9 mouse cellular contexts compared by ENCODE assay signal in the genomic region with DNA sequence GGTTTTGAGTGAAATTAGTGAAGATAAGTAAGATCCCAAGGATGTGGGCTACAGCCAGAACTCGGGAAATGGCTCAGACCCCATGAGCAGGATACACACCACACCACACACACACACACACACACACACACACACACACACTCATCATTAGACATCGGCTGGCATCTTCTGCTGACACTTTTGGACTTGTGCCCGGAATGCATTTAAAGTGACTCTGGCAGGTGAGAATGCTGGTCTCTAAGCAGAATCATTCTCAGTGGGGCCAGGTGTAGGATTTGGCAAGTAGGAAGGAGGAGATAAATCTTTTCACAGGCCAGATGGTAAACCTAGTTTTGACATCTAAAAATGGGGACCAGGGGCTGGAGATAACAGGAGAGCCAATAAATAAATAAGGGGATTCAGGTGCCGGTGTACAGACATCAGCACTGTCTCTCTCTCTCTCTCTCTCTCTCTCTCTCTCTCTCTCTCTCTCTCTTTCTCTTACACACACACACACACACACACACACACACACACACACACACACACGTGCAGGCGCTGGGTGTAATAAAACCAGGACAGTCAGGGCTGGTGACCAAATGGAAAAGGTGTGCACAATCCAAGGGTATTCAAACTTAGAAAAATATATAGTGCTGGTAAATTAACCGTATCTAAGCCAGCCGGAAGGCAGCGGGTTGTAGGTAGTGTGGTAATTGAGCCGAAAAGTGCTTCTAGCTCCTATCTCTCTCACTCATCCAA. TPM values are rescaled to one million over a fixed set of nuclear protein-coding genes. Genes with fewer than 3 reads are reported as not detected.
DNase-seq lines count a peak whose midpoint lies in the region; ATAC-seq and TF ChIP-seq lines count a peak whose summit lies in the region.
"Had no signal": no experiment of that assay in that cellular context is flagged by ENCODE, and none has a peak within 500 bp of the region (broad histone marks: within the 10 kb centered on the region; RNA-seq: fewer than 3 reads in every experiment).

No protein-coding gene starts in this region.

- H3K9me3 ChIP-seq in heart, embryonic 12.5 days (replicated peaks) = no peaks in the 10 kb centered on the region
- no peaks in the 10 kb centered on the region for H3K9me3 ChIP-seq in ES-Bruce4 (replicated peaks; ENCODE audit: control insufficient read depth, insufficient read depth, low read length, poor library complexity, severe bottlenecking)
- H3K9me3 ChIP-seq in forebrain, embryonic 10.5 days = no peaks in the 10 kb centered on the region
- H3K9me3 ChIP-seq in limb, embryonic 15.5 days = no peaks in the 10 kb centered on the region

- H3K9ac ChIP-seq in heart, embryonic 12.5 days = no peak overlapping the region
- H3K9ac ChIP-seq in ES-Bruce4 (ENCODE audit: low read depth, poor library complexity, severe bottlenecking) = peak overlapping the region; percentile 14; the same call in 1 of the 2 replicates
- H3K9ac ChIP-seq in limb, embryonic 15.5 days = no peak overlapping the region

- no peak overlapping the region for H3K27ac ChIP-seq in heart, embryonic 12.5 days (ENCODE audit: poor library complexity, severe bottlenecking)
- no peak overlapping the region for H3K27ac ChIP-seq in ES-Bruce4 (ENCODE audit: insufficient read depth, low read length)
- no peak overlapping the region for H3K27ac ChIP-seq in forebrain, embryonic 10.5 days
- H3K27ac ChIP-seq in limb, embryonic 15.5 days = no peak overlapping the region

- no peak for DNase-seq in heart, adult 9 months (ENCODE audit: low spot score in 2 of 2)
- no peak for DNase-seq in forebrain, embryonic 10.5 days (ENCODE audit: extremely low spot score, low spot score)
- DNase-seq in urinary bladder, postnatal 10 days (ENCODE audit: low spot score) = no peak
- no peak for DNase-seq in natural killer cell, adult 2 months (ENCODE audit: low spot score in 2 of 2)

- H3K4me1 ChIP-seq in heart, embryonic 12.5 days (replicated peaks) = peaks cover 11% of the 10 kb centered on the region
- no peaks in the 10 kb centered on the region for H3K4me1 ChIP-seq in ES-Bruce4 (ENCODE audit: control insufficient read depth, insufficient read depth, low read length)
- H3K4me1 ChIP-seq in forebrain, embryonic 10.5 days = peaks cover 49% of the 10 kb centered on the region
- peaks cover 16% of the 10 kb centered on the region for H3K4me1 ChIP-seq in limb, embryonic 15.5 days

- H3K27me3 ChIP-seq in heart, embryonic 12.5 days (replicated peaks) = peaks cover 89% of the 10 kb centered on the region
- H3K27me3 ChIP-seq in ES-Bruce4 (ENCODE audit: control insufficient read depth, insufficient read depth, low read length, poor library complexity, severe bottlenecking) = no peaks in the 10 kb centered on the region
- H3K27me3 ChIP-seq in forebrain, embryonic 10.5 days (ENCODE audit: poor library complexity, severe bottlenecking) = peaks cover 82% of the 10 kb centered on the region
- H3K27me3 ChIP-seq in limb, embryonic 15.5 days = peaks cover 73% of the 10 kb centered on the region

- TF ChIP-seq POLR2A in ES-Bruce4 (IDR thresholded peaks at IDR 0.05; ENCODE audit: insufficient read depth, low read length) = no peak

- TF ChIP-seq EP300 in ES-Bruce4 (IDR thresholded peaks at IDR 0.05; ENCODE audit: insufficient read depth, low read depth, low read length) = no peak

- peak overlapping the region; percentile 76 for H3K4me2 ChIP-seq in heart, embryonic 12.5 days
- H3K4me2 ChIP-seq in limb, embryonic 15.5 days = peak overlapping the region; percentile 61

- 37% methylated on average over 10 of the region's 10 CpGs for WGBS in heart, embryonic 12.5 days
- WGBS in forebrain, embryonic 10.5 days = 46% methylated on average over 10 of the region's 10 CpGs
- WGBS in limb, embryonic 15.5 days = 44% methylated on average over 10 of the region's 10 CpGs

- no peak for TF ChIP-seq CTCF in ES-Bruce4 (IDR thresholded peaks at IDR 0.05; ENCODE audit: low read depth, low read length)

- ATAC-seq in heart, embryonic 12.5 days (ENCODE audit: insufficient number of reproducible peaks, low FRiP score) = no peak
- no peak for ATAC-seq in limb, embryonic 15.5 days (ENCODE audit: insufficient number of reproducible peaks, low FRiP score, low TSS enrichment, low read depth)
- ATAC-seq in inflammation-experienced regulatory T-cells, adult 6 months = no peak

- H3K36me3 ChIP-seq in heart, embryonic 12.5 days = no peaks in the 10 kb centered on the region
- H3K36me3 ChIP-seq in ES-Bruce4 (ENCODE audit: control insufficient read depth, insufficient read depth, low read length, poor library complexity, severe bottlenecking) = no peaks in the 10 kb centered on the region
- no peaks in the 10 kb centered on the region for H3K36me3 ChIP-seq in forebrain, embryonic 10.5 days (replicated peaks)
- no peaks in the 10 kb centered on the region for H3K36me3 ChIP-seq in limb, embryonic 15.5 days

- no peak overlapping the region for H3K4me3 ChIP-seq in heart, embryonic 12.5 days
- H3K4me3 ChIP-seq in ES-Bruce4 (ENCODE audit: low read depth, low read length) = peak overlapping the region; percentile 46
- peak overlapping the region; percentile 56 for H3K4me3 ChIP-seq in forebrain, embryonic 10.5 days
- no peak overlapping the region for H3K4me3 ChIP-seq in limb, embryonic 15.5 days

RNA-seq across cellular contexts. Expression of gene Gprin1, which starts 7.6 kb away (rescaled TPM):
- 0.22 and 0.27 TPM in 2 replicates for polyA plus RNA-seq in heart, embryonic 12.5 days (2016; fragmentation: Nextera tagmentation; extraction: Ambion mirVana)
- polyA plus RNA-seq in ES-Bruce4 (2011; ENCODE audit: insufficient read depth, insufficient read length, low read depth, missing spikeins) = not detected in 2 replicates
- polyA plus RNA-seq in forebrain, embryonic 10.5 days (2016; fragmentation: Nextera tagmentation; extraction: Ambion mirVana) = 0.56 and 0.57 TPM in 2 replicates
- polyA plus RNA-seq in limb, embryonic 15.5 days (2015; fragmentation: Nextera tagmentation; extraction: Ambion mirVana) = 0.15 and 0.20 TPM in 2 replicates
- not detected for polyA plus RNA-seq in inflammation-experienced regulatory T-cells, adult 6 months (2017; shearing (Covaris generic))

RNA-seq across cellular contexts. Expression of gene Sncb, which starts 9.1 kb away (rescaled TPM):
- 0.18 and 0.37 TPM in 2 replicates for polyA plus RNA-seq in heart, embryonic 12.5 days (2016; fragmentation: Nextera tagmentation; extraction: Ambion mirVana)
- 2.7 and 2.8 TPM in 2 replicates for polyA plus RNA-seq in ES-Bruce4 (2011; ENCODE audit: insufficient read depth, insufficient read length, low read depth, missing spikeins)
- 1.1 and 1.8 TPM in 2 replicates for polyA plus RNA-seq in forebrain, embryonic 10.5 days (2016; fragmentation: Nextera tagmentation; extraction: Ambion mirVana)
- polyA plus RNA-seq in limb, embryonic 15.5 days (2015; fragmentation: Nextera tagmentation; extraction: Ambion mirVana) = 0.12 and 0.49 TPM in 2 replicates
- 1 to 10 TPM in 1 of 3 experiments, under 1 TPM in 1, not detected in 1; 0.87 to 2.3 TPM for polyA plus RNA-seq in inflammation-experienced regulatory T-cells, adult 6 months (2017; shearing (Covaris generic))

RNA-seq across cellular contexts. Expression of gene Eif4e1b, which starts 26.5 kb away (rescaled TPM):
- not detected in 2 replicates for polyA plus RNA-seq in heart, embryonic 12.5 days (2016; fragmentation: Nextera tagmentation; extraction: Ambion mirVana)
- not detected in 2 replicates for polyA plus RNA-seq in ES-Bruce4 (2011; ENCODE audit: insufficient read depth, insufficient read length, low read depth, missing spikeins)
- polyA plus RNA-seq in forebrain, embryonic 10.5 days (2016; fragmentation: Nextera tagmentation; extraction: Ambion mirVana) = not detected in 2 replicates
- polyA plus RNA-seq in limb, embryonic 15.5 days (2015; fragmentation: Nextera tagmentation; extraction: Ambion mirVana) = not detected in 2 replicates
- not detected for polyA plus RNA-seq in inflammation-experienced regulatory T-cells, adult 6 months (2017; shearing (Covaris generic))
- polyA plus RNA-seq: spleen, adult 2 months had no signal

RNA-seq across cellular contexts. Expression of gene Tspan17, which starts 31.9 kb away (rescaled TPM):
- 3.1 and 5.8 TPM in 2 replicates for polyA plus RNA-seq in heart, embryonic 12.5 days (2016; fragmentation: Nextera tagmentation; extraction: Ambion mirVana)
- polyA plus RNA-seq in ES-Bruce4 (2011; ENCODE audit: insufficient read depth, insufficient read length, low read depth, missing spikeins) = 7.0 and 12.3 TPM in 2 replicates
- polyA plus RNA-seq in forebrain, embryonic 10.5 days (2016; fragmentation: Nextera tagmentation; extraction: Ambion mirVana) = 7.9 and 9.5 TPM in 2 replicates
- 7.8 and 8.0 TPM in 2 replicates for polyA plus RNA-seq in limb, embryonic 15.5 days (2015; fragmentation: Nextera tagmentation; extraction: Ambion mirVana)
- 1 to 10 TPM; 1.5 to 6.7 (median 2.2) TPM for polyA plus RNA-seq in inflammation-experienced regulatory T-cells, adult 6 months (2017; shearing (Covaris generic))

RNA-seq across cellular contexts. Expression of gene Cdhr2, which starts 56.0 kb away (rescaled TPM):
- polyA plus RNA-seq in heart, embryonic 12.5 days (2016; fragmentation: Nextera tagmentation; extraction: Ambion mirVana) = 0.04 and 0.18 TPM in 2 replicates
- not detected in 2 replicates for polyA plus RNA-seq in ES-Bruce4 (2011; ENCODE audit: insufficient read depth, insufficient read length, low read depth, missing spikeins)
- 0.04 TPM in 1 of 2 replicates, not detected in the other for polyA plus RNA-seq in forebrain, embryonic 10.5 days (2016; fragmentation: Nextera tagmentation; extraction: Ambion mirVana)
- not detected in 2 replicates for polyA plus RNA-seq in limb, embryonic 15.5 days (2015; fragmentation: Nextera tagmentation; extraction: Ambion mirVana)
- polyA plus RNA-seq in inflammation-experienced regulatory T-cells, adult 6 months (2017; shearing (Covaris generic)) = not detected

Comparison
In these comparisons a context has a peak if more than half of its experiments do, and no peak if none do; other contexts are left out.
1. H3K4me3 ChIP-seq: peak in ES-Bruce4 (single experiment) and forebrain, embryonic 10.5 days (single experiment); none in heart, embryonic 12.5 days (single experiment) and limb, embryonic 15.5 days (single experiment).